Mouse (Mus musculus): ENCODE measurements around the gene Clspn. TPM values are rescaled to one million over a fixed set of nuclear protein-coding genes. Genes with fewer than 3 reads are reported as not detected.
A peak's percentile ranks its signal among the peaks of the same experiment; 100 is the strongest.

Gene Clspn
- polyA plus RNA-seq (2015; fragmentation: Nextera tagmentation; extraction: Ambion mirVana), result 17.1 and 19.8 TPM in 2 replicates

GRCm38 (mm10) chr4:126556809-126557711, at the start of gene Clspn:
Clspn (plus strand) TSS chr4:126556935.
- under 1% methylated on average over 54 of the region's 54 CpGs for WGBS
- peaks cover 13% of the 10 kb centered on the region for H3K36me3 ChIP-seq
- H3K9me3 ChIP-seq (replicated peaks), result no peaks in the 10 kb centered on the region
- peak within 1 kb of the TSS; percentile 22; the same call in 1 of the 2 replicates for H3K27ac ChIP-seq
- peak within 1 kb of the TSS; percentile 72 for H3K4me2 ChIP-seq
- H3K4me1 ChIP-seq (replicated peaks), result peaks cover 11% of the 10 kb centered on the region
- peak within 1 kb of the TSS; percentile 52 for H3K9ac ChIP-seq
- ATAC-seq (replicated peaks; ENCODE audit: insufficient number of reproducible peaks, insufficient read depth, low FRiP score, low read depth), result peak; percentile 94
- no peaks in the 10 kb centered on the region for H3K27me3 ChIP-seq
- H3K4me3 ChIP-seq, result peak within 1 kb of the TSS; percentile 61

- no peaks in the 10 kb centered on the region for H3K9me3 ChIP-seq (replicated peaks)
- H3K4me2 ChIP-seq, result no peak overlapping the region
- ATAC-seq (replicated peaks; ENCODE audit: insufficient number of reproducible peaks, insufficient read depth, low FRiP score, low read depth), result no peak; the same call in 1 of the 2 replicates
- H3K36me3 ChIP-seq, result peaks cover 9% of the 10 kb centered on the region; the same call in 1 of the 2 replicates
- no peak overlapping the region for H3K4me3 ChIP-seq
- WGBS, result 69% methylated on average over 14 of the region's 14 CpGs
- H3K4me1 ChIP-seq (replicated peaks), result no peaks in the 10 kb centered on the region
- no peak overlapping the region for H3K9ac ChIP-seq
- H3K27me3 ChIP-seq, result no peaks in the 10 kb centered on the region
- no peak overlapping the region for H3K27ac ChIP-seq
Measured at GRCm38 (mm10) chr4:126508110-126508899, 48.4 kb upstream of the Clspn start.

- no peak overlapping the region for H3K4me3 ChIP-seq
- ATAC-seq (replicated peaks; ENCODE audit: insufficient number of reproducible peaks, insufficient read depth, low FRiP score, low read depth), result no peak
- no peaks in the 10 kb centered on the region for H3K4me1 ChIP-seq (replicated peaks)
- WGBS, result 80% methylated on average over 2 of the region's 2 CpGs
- no peak overlapping the region for H3K27ac ChIP-seq
- H3K9ac ChIP-seq, result no peak overlapping the region
- H3K4me2 ChIP-seq, result no peak overlapping the region
- no peaks in the 10 kb centered on the region for H3K27me3 ChIP-seq
- no peaks in the 10 kb centered on the region for H3K9me3 ChIP-seq (replicated peaks)
- peaks cover 9% of the 10 kb centered on the region; the same call in 1 of the 2 replicates for H3K36me3 ChIP-seq
Measured at GRCm38 (mm10) chr4:126509072-126509471, 47.7 kb upstream of the Clspn start.

DNA sequence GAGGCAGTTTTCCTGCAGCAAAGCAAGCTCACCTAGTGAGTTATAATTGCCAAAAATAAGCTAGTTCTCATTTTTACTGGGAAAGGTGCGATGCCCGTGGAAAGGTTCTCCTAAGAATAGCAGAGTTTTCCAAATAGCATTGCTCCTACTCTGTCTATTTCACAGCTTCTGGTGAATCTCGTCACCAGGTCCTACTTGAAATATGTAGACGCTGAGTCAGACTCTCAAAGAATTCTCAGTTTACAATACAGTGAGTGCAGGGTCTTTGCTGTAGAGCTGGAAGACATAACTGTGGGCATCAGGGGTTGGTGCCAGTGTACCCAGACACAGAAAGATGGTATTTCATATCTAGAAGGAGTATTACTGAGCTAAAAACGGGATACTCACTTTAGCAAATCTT, 45.7 kb upstream of the Clspn start:
- Histone ChIP-seq H3K4me2 (no peak overlapping the region), H3K4me1 (replicated peaks) (no peaks in the 10 kb centered on the region), H3K9ac (no peak overlapping the region), H3K4me3 (no peak overlapping the region), H3K27ac (no peak overlapping the region), H3K27me3 (no peaks in the 10 kb centered on the region), H3K36me3 (peaks cover 9% of the 10 kb centered on the region; the same call in 1 of the 2 replicates), H3K9me3 (replicated peaks) (no peaks in the 10 kb centered on the region)
- WGBS, result 78% methylated on average over 5 of the region's 5 CpGs
- ATAC-seq (replicated peaks; ENCODE audit: insufficient number of reproducible peaks, insufficient read depth, low FRiP score, low read depth), result no peak

DNA sequence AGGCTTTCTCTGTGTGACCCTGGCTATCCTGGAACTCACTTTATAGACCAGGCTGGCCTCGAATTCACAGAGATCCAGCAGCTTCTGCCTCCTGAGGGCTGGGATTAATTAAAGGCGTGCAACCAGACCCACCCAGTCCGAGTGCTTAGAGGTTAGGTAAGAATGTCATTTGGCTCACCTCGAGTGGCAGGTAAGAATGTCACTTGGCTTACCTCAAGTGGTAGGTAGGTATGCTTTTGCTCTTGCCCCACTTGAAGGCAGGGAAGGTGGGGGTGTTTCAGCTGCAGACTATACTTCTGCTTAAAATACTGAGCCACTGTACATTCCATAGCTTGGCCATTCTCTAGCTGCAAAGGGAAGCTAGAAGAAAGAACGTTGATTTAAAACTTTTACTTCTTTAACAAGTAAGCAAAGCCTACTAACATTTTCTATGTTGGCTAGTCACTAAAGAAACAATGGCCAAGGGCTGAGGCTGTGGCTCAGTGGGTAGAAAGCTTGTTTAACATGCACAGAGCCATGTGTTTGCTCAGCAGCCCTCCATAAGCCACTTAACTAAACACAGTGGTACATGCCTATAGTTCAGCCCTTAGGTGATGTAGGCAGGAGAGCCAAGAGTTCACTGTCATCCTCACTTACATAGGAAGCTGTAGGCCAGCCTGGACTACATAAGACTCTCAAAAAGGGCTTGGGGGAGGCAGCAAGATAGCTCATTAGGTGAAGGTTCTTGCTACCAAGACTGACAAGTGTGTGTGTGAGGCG, 44.2 kb upstream of the Clspn start:
- WGBS, result 80% methylated on average over 6 of the region's 6 CpGs
- Histone ChIP-seq H3K4me1 (replicated peaks) (no peaks in the 10 kb centered on the region), H3K36me3 (0 out of 2 replicates have a peak, but pooled peaks cover 9% of the 10 kb centered on the region), H3K27me3 (no peaks in the 10 kb centered on the region), H3K9ac (no peak overlapping the region), H3K9me3 (replicated peaks) (no peaks in the 10 kb centered on the region), H3K27ac (no peak overlapping the region), H3K4me2 (no peak overlapping the region), H3K4me3 (no peak overlapping the region)
- no peak for ATAC-seq (replicated peaks; ENCODE audit: insufficient number of reproducible peaks, insufficient read depth, low FRiP score, low read depth)

DNA sequence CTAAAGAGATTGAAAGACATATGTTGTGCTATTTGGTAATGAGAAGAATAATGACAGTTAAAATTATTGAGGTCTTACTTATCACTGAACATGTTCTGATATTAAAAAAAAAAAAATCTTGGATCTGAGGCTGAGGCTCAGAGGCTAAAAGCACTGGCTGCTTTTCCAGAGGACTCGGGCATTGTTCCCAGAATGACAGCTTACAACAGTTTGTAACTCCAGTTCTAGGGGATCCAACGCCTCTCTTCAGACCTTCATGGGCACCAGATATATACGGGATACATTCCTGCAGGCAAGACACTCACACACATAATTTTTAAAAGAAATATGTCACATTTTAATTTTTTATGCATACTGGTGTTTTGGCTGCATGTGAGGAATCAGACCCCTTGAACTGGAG, 30.6 kb upstream of the Clspn start:
- no peak overlapping the region for H3K4me2 ChIP-seq
- H3K4me3 ChIP-seq, result no peak overlapping the region
- H3K27ac ChIP-seq, result no peak overlapping the region
- H3K9me3 ChIP-seq (replicated peaks), result no peaks in the 10 kb centered on the region
- no peaks in the 10 kb centered on the region for H3K27me3 ChIP-seq
- no peak overlapping the region for H3K9ac ChIP-seq
- H3K36me3 ChIP-seq, result no peaks in the 10 kb centered on the region
- 68% methylated on average over 3 of the region's 3 CpGs for WGBS
- H3K4me1 ChIP-seq (replicated peaks), result no peaks in the 10 kb centered on the region
- ATAC-seq (replicated peaks; ENCODE audit: insufficient number of reproducible peaks, insufficient read depth, low FRiP score, low read depth), result no peak

- Histone ChIP-seq H3K4me3 (no peak overlapping the region), H3K36me3 (no peaks in the 10 kb centered on the region), H3K27me3 (no peaks in the 10 kb centered on the region), H3K4me2 (no peak overlapping the region), H3K9ac (no peak overlapping the region), H3K4me1 (replicated peaks) (no peaks in the 10 kb centered on the region), H3K9me3 (replicated peaks) (no peaks in the 10 kb centered on the region), H3K27ac (no peak overlapping the region)
- 92% methylated on average over 5 of the region's 5 CpGs for WGBS
- no peak for ATAC-seq (replicated peaks; ENCODE audit: insufficient number of reproducible peaks, insufficient read depth, low FRiP score, low read depth)
Measured at GRCm38 (mm10) chr4:126526828-126527227, 29.9 kb upstream of the Clspn start.

DNA sequence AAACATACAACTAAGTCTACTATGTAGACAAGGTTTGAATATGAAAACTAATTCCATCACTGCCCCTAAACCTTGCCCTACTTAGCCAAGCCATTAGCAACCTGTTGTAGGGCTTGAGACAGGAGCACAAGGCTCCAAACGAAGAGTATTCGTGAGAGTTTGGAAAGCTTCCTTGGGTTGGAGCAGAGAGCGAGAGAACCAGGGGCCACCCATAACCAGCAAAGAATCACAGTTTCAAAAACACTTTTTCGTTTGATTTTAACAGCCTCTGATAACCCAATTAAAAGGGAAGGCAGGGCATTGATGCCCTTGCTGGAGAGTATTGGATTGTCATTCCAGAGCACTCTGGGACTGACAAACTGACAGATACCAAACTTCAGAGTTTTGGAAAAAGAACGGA, 24.4 kb upstream of the Clspn start:
- H3K4me2 ChIP-seq, result peak overlapping the region; percentile 92
- H3K9ac ChIP-seq, result peak overlapping the region; percentile 79
- no peaks in the 10 kb centered on the region for H3K36me3 ChIP-seq
- H3K9me3 ChIP-seq (replicated peaks), result no peaks in the 10 kb centered on the region
- WGBS, result 46% methylated on average over 5 of the region's 5 CpGs
- H3K4me3 ChIP-seq, result peak overlapping the region; percentile 71
- H3K4me1 ChIP-seq (replicated peaks), result peaks cover 7% of the 10 kb centered on the region
- no peak for ATAC-seq (replicated peaks; ENCODE audit: insufficient number of reproducible peaks, insufficient read depth, low FRiP score, low read depth)
- no peak overlapping the region for H3K27ac ChIP-seq
- no peaks in the 10 kb centered on the region for H3K27me3 ChIP-seq

DNA sequence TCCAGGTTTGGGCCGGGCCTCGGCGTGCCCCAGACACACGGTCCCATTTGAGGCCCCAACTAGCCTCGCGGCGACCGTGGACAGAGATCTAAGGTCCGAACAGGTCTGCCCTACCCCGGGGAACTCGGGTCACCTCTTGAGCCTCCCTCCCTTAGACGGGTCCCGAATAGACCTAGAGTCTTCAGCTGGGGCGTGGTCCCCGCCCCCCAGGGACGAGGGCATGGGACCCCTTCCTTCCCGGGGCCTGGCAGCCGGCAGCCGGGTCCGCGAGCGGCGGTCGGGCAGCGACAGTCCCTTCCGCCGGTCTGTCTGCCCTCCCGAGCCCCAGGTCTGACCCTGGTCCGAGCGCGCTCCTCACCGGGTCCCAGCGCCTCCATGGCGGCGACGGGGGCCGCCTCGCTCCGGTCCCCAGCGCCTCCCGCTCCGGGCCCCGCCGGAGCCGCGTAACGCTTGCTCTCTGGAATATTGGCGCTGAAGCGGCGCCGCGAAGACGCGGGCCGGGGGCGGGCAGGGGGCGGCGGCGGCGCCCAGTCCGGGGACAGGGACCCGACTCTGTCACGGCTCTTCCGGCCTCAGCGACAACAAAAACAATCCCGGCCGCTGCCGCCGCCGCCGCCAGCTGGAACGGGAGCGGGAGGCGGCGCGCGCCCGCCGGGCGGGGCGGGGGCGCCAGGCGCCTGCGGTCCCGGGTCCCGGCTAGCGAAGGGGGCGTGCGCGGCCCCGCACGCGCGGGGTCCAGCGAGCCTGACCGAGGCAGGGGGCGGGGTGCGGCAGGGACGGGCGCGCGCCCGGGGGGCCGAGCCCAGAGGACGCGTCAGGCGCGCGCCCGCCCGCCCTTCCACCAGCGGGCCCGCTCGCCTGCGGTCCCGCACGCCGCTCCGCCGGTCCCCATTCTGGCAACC, 23.7 kb upstream of the Clspn start, which contains the start of gene Ago4:
Gene Ago4, minus strand, starts transcription at position 646 of the 902 bp plus-strand sequence.
- no peak within 1 kb of the TSS for H3K27ac ChIP-seq
- ATAC-seq (replicated peaks; ENCODE audit: insufficient number of reproducible peaks, insufficient read depth, low FRiP score, low read depth), result peak; percentile 83
- H3K9me3 ChIP-seq (replicated peaks), result no peaks in the 10 kb centered on the region

GRCm38 (mm10) chr4:126533729-126534070, 23.0 kb upstream of the Clspn start:
- peaks cover 8% of the 10 kb centered on the region; the same call in 1 of the 2 replicates for H3K27me3 ChIP-seq
- ATAC-seq (replicated peaks; ENCODE audit: insufficient number of reproducible peaks, insufficient read depth, low FRiP score, low read depth), result no peak
- no peaks in the 10 kb centered on the region for H3K36me3 ChIP-seq
- H3K4me1 ChIP-seq (replicated peaks), result peaks cover 7% of the 10 kb centered on the region
- H3K4me3 ChIP-seq, result peak overlapping the region; percentile 71
- H3K9ac ChIP-seq, result peak overlapping the region; percentile 79
- no peaks in the 10 kb centered on the region for H3K9me3 ChIP-seq (replicated peaks)
- no peak overlapping the region for H3K27ac ChIP-seq
- 12% methylated on average over 7 of the region's 7 CpGs for WGBS
- peak overlapping the region; percentile 92 for H3K4me2 ChIP-seq

More for the DNA sequence above, 23.7 kb upstream of the Clspn start, which contains the start of gene Ago4:
- Histone ChIP-seq H3K4me1 (replicated peaks) (peaks cover 7% of the 10 kb centered on the region), H3K27me3 (peaks cover 8% of the 10 kb centered on the region; the same call in 1 of the 2 replicates), H3K36me3 (no peaks in the 10 kb centered on the region), H3K9ac (peak within 1 kb of the TSS; percentile 79), H3K4me2 (peak within 1 kb of the TSS; percentile 92), H3K4me3 (peak within 1 kb of the TSS; percentile 71)
- WGBS, result under 1% methylated on average over 74 of the region's 120 CpGs
